ENCODE assay signal across 8 mouse cellular contexts in genomic region chr10:79958140-79958816, GRCm38 (mm10). TPM values are rescaled to one million over a fixed set of nuclear protein-coding genes. Genes with fewer than 3 reads are reported as not detected.
DNase-seq lines count a peak whose midpoint lies in the region; ATAC-seq and TF ChIP-seq lines count a peak whose summit lies in the region.

No protein-coding gene starts in this region.

- 6% methylated on average over 21 of the region's 21 CpGs for WGBS in kidney, adult 2 months
- WGBS in limb, embryonic 15.5 days, result 11% methylated on average over 21 of the region's 21 CpGs

- H3K4me2 ChIP-seq in limb, embryonic 15.5 days, result peak overlapping the region; percentile 31; the same call in 1 of the 2 replicates
- peak overlapping the region; percentile 28 for H3K4me2 ChIP-seq in myocyte (ENCODE audit: low read depth)

- H3ac ChIP-seq in myocyte (ENCODE audit: control insufficient read depth, insufficient read length), result no peak overlapping the region

- TF ChIP-seq CTCF in kidney, adult 2 months (conservative IDR thresholded peaks at IDR 0.05; ENCODE audit: insufficient read depth, insufficient read length, low read depth, low read length), result peak; percentile 99; the same call in 1 of the 2 replicates

- H3K27ac ChIP-seq in kidney, adult 2 months (ENCODE audit: insufficient read depth, low read depth, low read length), result peak overlapping the region; percentile 22; the same call in 1 of the 2 replicates
- no peak overlapping the region for H3K27ac ChIP-seq in limb, embryonic 15.5 days

- H3K79me2 ChIP-seq in myocyte (ENCODE audit: control insufficient read depth, insufficient read depth), result peaks cover 13% of the 10 kb centered on the region

- no peaks in the 10 kb centered on the region for H3K27me3 ChIP-seq in kidney, adult 2 months (replicated peaks; ENCODE audit: control insufficient read depth, insufficient read depth, low read length)
- no peaks in the 10 kb centered on the region for H3K27me3 ChIP-seq in limb, embryonic 15.5 days
- H3K27me3 ChIP-seq in myocyte (ENCODE audit: control insufficient read depth, insufficient read depth, insufficient read length), result peaks cover 4% of the 10 kb centered on the region

- H3K9ac ChIP-seq in limb, embryonic 15.5 days, result no peak overlapping the region

- no peaks in the 10 kb centered on the region for H3K9me3 ChIP-seq in limb, embryonic 15.5 days

- peak; percentile 62 for ATAC-seq in granulocyte monocyte progenitor cell, adult 5-6 weeks (replicated peaks; ENCODE audit: poor library complexity, severe bottlenecking)
- ATAC-seq in limb, embryonic 15.5 days (ENCODE audit: insufficient number of reproducible peaks, low FRiP score, low TSS enrichment, low read depth), result no peak

- peaks cover 5% of the 10 kb centered on the region; the same call in 1 of the 2 replicates for H3K4me1 ChIP-seq in kidney, adult 2 months (ENCODE audit: control insufficient read depth, insufficient read depth, low read length)
- peaks cover 22% of the 10 kb centered on the region for H3K4me1 ChIP-seq in limb, embryonic 15.5 days

- no peak for TF ChIP-seq POLR2A in kidney, adult 2 months (IDR thresholded peaks at IDR 0.05; ENCODE audit: low read depth, low read length)
- TF ChIP-seq POLR2A in myocyte (IDR thresholded peaks at IDR 0.05; ENCODE audit: insufficient read length, low read depth), result no peak

- H3K36me3 ChIP-seq in kidney, adult 2 months (ENCODE audit: control insufficient read depth, insufficient read depth, low read length), result no peaks in the 10 kb centered on the region
- peaks cover 22% of the 10 kb centered on the region for H3K36me3 ChIP-seq in limb, embryonic 15.5 days
- no peaks in the 10 kb centered on the region for H3K36me3 ChIP-seq in myocyte (ENCODE audit: control insufficient read depth, insufficient read depth)

- peak; percentile 85 for DNase-seq in 3T3-L1 (ENCODE audit: low read depth, low spot score)
- DNase-seq in ZHBTc4 (ENCODE audit: low read depth, low spot score), result peak; percentile 91
- DNase-seq in embryo, embryonic 10 days (ENCODE audit: low spot score), result peak; percentile 95
- DNase-seq in kidney, adult 2 months, result peak; percentile 92
- peak; percentile 86 to 94 for DNase-seq in spleen, postnatal 4 days (ENCODE audit: low spot score in 2 of 2)

- H3K4me3 ChIP-seq in kidney, adult 2 months (ENCODE audit: insufficient read depth, low read depth, low read length), result no peak overlapping the region
- no peak overlapping the region for H3K4me3 ChIP-seq in limb, embryonic 15.5 days
- no peak overlapping the region for H3K4me3 ChIP-seq in myocyte

TF ChIP-seq in myocyte, 11 proteins besides CTCF, POLR2A, EP300 and RAD21:
- TF ChIP-seq POLR2AphosphoS2 (IDR thresholded peaks at IDR 0.05; ENCODE audit: insufficient read length, low read depth) (no peak), TCF12 (IDR thresholded peaks at IDR 0.05; ENCODE audit: insufficient read depth, poor library complexity, severe bottlenecking) (no peak), REST (IDR thresholded peaks at IDR 0.05; ENCODE audit: insufficient read depth, insufficient read length) (no peak), MAX (IDR thresholded peaks at IDR 0.05; ENCODE audit: low read depth) (no peak), MYOG (IDR thresholded peaks at IDR 0.05; ENCODE audit: control insufficient read depth in 1 of 3, insufficient read depth in 1 of 3, insufficient read length in 2 of 3, low read depth in 2 of 3) (no peak), SRF (IDR thresholded peaks at IDR 0.05; ENCODE audit: control insufficient read depth, insufficient read length, low read depth) (no peak), E2F4 (IDR thresholded peaks at IDR 0.05; ENCODE audit: insufficient read depth) (no peak), USF1 (IDR thresholded peaks at IDR 0.05; ENCODE audit: low read depth) (no peak), MYOD1 (IDR thresholded peaks at IDR 0.05; ENCODE audit: control insufficient read depth in 1 of 3, insufficient read length in 2 of 3, low read depth in 2 of 3) (no peak), CEBPB (IDR thresholded peaks at IDR 0.05; ENCODE audit: insufficient read depth, poor library complexity, severe bottlenecking) (no peak)

RNA-seq across cellular contexts. Expression of gene Wdr18, which starts 1.7 kb away (rescaled TPM):
- total RNA-seq in granulocyte monocyte progenitor cell, adult 5-6 weeks (2014; fragmentation: Nextera tagmentation), result 48.4 and 49.8 TPM in 2 replicates
- 24.6 and 28.2 TPM in 2 replicates for total RNA-seq in granulocyte monocyte progenitor cell, adult 5-6 weeks (2017)
- polyA plus RNA-seq in kidney, adult 2 months (2012; rRNA removed), result 60.4 and 67.5 TPM in 2 replicates
- polyA plus RNA-seq in limb, embryonic 15.5 days (2015; fragmentation: Nextera tagmentation; extraction: Ambion mirVana), result 81.7 and 83.6 TPM in 2 replicates
- 35.1 TPM for polyA plus RNA-seq in myocyte (2012; fragmentation: generic; extraction: Trizol)

RNA-seq across cellular contexts. Expression of gene Grin3b, which starts 12.2 kb away (rescaled TPM):
- total RNA-seq in granulocyte monocyte progenitor cell, adult 5-6 weeks (2014; fragmentation: Nextera tagmentation), result not detected in 2 replicates
- total RNA-seq in granulocyte monocyte progenitor cell, adult 5-6 weeks (2017), result not detected in 2 replicates
- 1.6 and 2.0 TPM in 2 replicates for polyA plus RNA-seq in kidney, adult 2 months (2012; rRNA removed)
- polyA plus RNA-seq in limb, embryonic 15.5 days (2015; fragmentation: Nextera tagmentation; extraction: Ambion mirVana), result 0.40 and 0.64 TPM in 2 replicates
- polyA plus RNA-seq in myocyte (2012; fragmentation: generic; extraction: Trizol), result 0.73 TPM

RNA-seq across cellular contexts. Expression of gene Tmem259, which starts 25.9 kb away (rescaled TPM):
- total RNA-seq in granulocyte monocyte progenitor cell, adult 5-6 weeks (2014; fragmentation: Nextera tagmentation), result 38.2 and 63.0 TPM in 2 replicates
- total RNA-seq in granulocyte monocyte progenitor cell, adult 5-6 weeks (2017), result 43.2 and 54.7 TPM in 2 replicates
- 262 and 316 TPM in 2 replicates for polyA plus RNA-seq in kidney, adult 2 months (2012; rRNA removed)
- polyA plus RNA-seq in limb, embryonic 15.5 days (2015; fragmentation: Nextera tagmentation; extraction: Ambion mirVana), result 19.3 and 20.1 TPM in 2 replicates
- 152 TPM for polyA plus RNA-seq in myocyte (2012; fragmentation: generic; extraction: Trizol)

RNA-seq across cellular contexts. Expression of gene Cnn2, which starts 30.1 kb away (rescaled TPM):
- total RNA-seq in granulocyte monocyte progenitor cell, adult 5-6 weeks (2014; fragmentation: Nextera tagmentation), result 50.6 and 57.5 TPM in 2 replicates
- total RNA-seq in granulocyte monocyte progenitor cell, adult 5-6 weeks (2017), result 72.7 and 89.8 TPM in 2 replicates
- 52.3 and 55.5 TPM in 2 replicates for polyA plus RNA-seq in kidney, adult 2 months (2012; rRNA removed)
- 264 and 270 TPM in 2 replicates for polyA plus RNA-seq in limb, embryonic 15.5 days (2015; fragmentation: Nextera tagmentation; extraction: Ambion mirVana)
- polyA plus RNA-seq in myocyte (2012; fragmentation: generic; extraction: Trizol), result 109 TPM

RNA-seq across cellular contexts. Expression of gene Arid3a, which starts 31.4 kb away (rescaled TPM):
- total RNA-seq in granulocyte monocyte progenitor cell, adult 5-6 weeks (2014; fragmentation: Nextera tagmentation), result 21.2 and 22.5 TPM in 2 replicates
- total RNA-seq in granulocyte monocyte progenitor cell, adult 5-6 weeks (2017), result 32.4 and 36.7 TPM in 2 replicates
- 6.7 and 8.1 TPM in 2 replicates for polyA plus RNA-seq in kidney, adult 2 months (2012; rRNA removed)
- 5.7 and 7.4 TPM in 2 replicates for polyA plus RNA-seq in limb, embryonic 15.5 days (2015; fragmentation: Nextera tagmentation; extraction: Ambion mirVana)
- polyA plus RNA-seq in myocyte (2012; fragmentation: generic; extraction: Trizol), result 1.2 TPM
